Mouse (Mus musculus) ES-E14 (cell line): Measurements from ENCODE around the gene Eif3l.

Experiments
- CHD2 ChIP-seq: IDR thresholded peaks from 2 replicates; pipeline ENCODE4 v1.6.1; 2014; ENCODE audit warnings: mild to moderate bottlenecking, low read depth, low read length, inconsistent platforms
- HCFC1 ChIP-seq: IDR thresholded peaks from 2 replicates; pipeline ENCODE4 v1.6.1; 2012; ENCODE audit warnings: low read length, inconsistent platforms, borderline replicate concordance; ENCODE audit not compliant: insufficient read depth
- MAFK ChIP-seq: IDR thresholded peaks from 2 replicates; pipeline ENCODE4 v1.6.1; 2014; ENCODE audit warnings: mild to moderate bottlenecking, low read depth, low read length, inconsistent platforms; ENCODE audit not compliant: insufficient read depth
- ZC3H11A ChIP-seq: IDR thresholded peaks from 2 replicates; pipeline ENCODE4 v1.6.1; 2012; ENCODE audit warnings: low read depth, mild to moderate bottlenecking, inconsistent platforms, low read length, borderline replicate concordance
- ZNF384 ChIP-seq: IDR thresholded peaks from 2 replicates; pipeline ENCODE4 v1.6.1; 2012; ENCODE audit warnings: low read depth, low read length, inconsistent platforms

GRCm38 (mm10) chr15:79041585-79041984 is 33.4 kb upstream of the Eif3l start, which contains the start of gene Galr3:
- no peak for TF ChIP-seq ZC3H11A
- no peak for TF ChIP-seq ZNF384
- TF ChIP-seq HCFC1 = no peak
- no peak for TF ChIP-seq CHD2
- no peak for TF ChIP-seq MAFK
